Mouse (Mus musculus): ENCODE results near the gene Cdk2.

DNA sequence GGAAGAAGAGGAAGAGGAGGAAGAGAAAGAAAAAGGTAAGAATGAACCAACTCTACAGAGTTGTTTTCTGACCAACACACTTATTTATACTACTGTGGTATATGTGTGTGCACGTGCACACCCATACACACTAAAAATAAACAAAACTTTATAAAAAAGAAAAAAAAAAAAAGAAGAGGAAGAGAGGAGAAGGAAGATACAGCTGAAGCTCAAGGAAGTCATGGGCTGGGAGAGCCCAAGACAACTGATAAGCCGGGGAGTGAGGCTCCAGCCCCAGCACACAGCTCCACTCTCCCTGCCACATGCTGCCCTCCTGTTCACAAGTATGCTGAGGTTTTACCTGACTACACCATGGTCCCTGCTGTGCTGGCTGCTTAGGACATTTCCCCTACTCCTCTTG lies 35.5 kb upstream of the Cdk2 start:
- TF ChIP-seq CTCF (conservative IDR thresholded peaks at IDR 0.05; ENCODE audit: low read length): no peak
- no peak for TF ChIP-seq NANOG (IDR thresholded peaks at IDR 0.05; ENCODE audit: borderline replicate concordance, low read length)
